Mouse (Mus musculus) midbrain, embryonic 14.5 days (tissue): ENCODE data around the gene Ccl26. TPM values are rescaled to one million over a fixed set of nuclear protein-coding genes. Genes with fewer than 3 reads are reported as not detected.

ENCODE experiments used
- ATAC-seq: fragments of 200-750 bp; cut with Nextera tagmentation; 2 replicates; pipeline ENCODE4 v1.8.0; 2017; ENCODE audit warnings: moderate number of reproducible peaks, moderate library complexity; ENCODE audit not compliant: low FRiP score, low TSS enrichment
- DNase-seq: peaks from one replicate; pipeline ENCODE4 v3.0.0-alpha.2; 2015
- H3K27ac ChIP-seq: fragments of 300-500 bp; sonication (generic); replicated peaks from 2 replicates; pipeline ENCODE4 v1.5.1; 2014; ENCODE audit warnings: mild to moderate bottlenecking, low read depth, low read length, moderate library complexity
- H3K27me3 ChIP-seq: fragments of 300-500 bp; sonication (generic); 2 replicates; pipeline ENCODE4 v1.6.1; 2014; ENCODE audit warnings: low read length, control low read depth, mixed read lengths; ENCODE audit not compliant: control insufficient read depth, insufficient read depth
- H3K36me3 ChIP-seq: fragments of 300-500 bp; sonication (generic); 2 replicates; pipeline ENCODE4 v1.6.1; 2014; ENCODE audit warnings: low read length, control low read depth; ENCODE audit not compliant: control insufficient read depth, insufficient read depth
- H3K4me1 ChIP-seq: fragments of 300-500 bp; sonication (generic); 2 replicates; pipeline ENCODE4 v1.6.1; 2014; ENCODE audit warnings: mild to moderate bottlenecking, antibody characterized with exemption, low read length, control low read depth; ENCODE audit not compliant: control insufficient read depth, insufficient read depth
- H3K4me2 ChIP-seq: fragments of 300-500 bp; sonication (generic); 2 replicates; pipeline ENCODE4 v1.6.1; 2014; ENCODE audit warnings: mild to moderate bottlenecking, low read length, moderate library complexity
- H3K4me3 ChIP-seq: fragments of 300-500 bp; sonication (generic); replicated peaks from 2 replicates; pipeline ENCODE4 v1.5.1; 2014; ENCODE audit warnings: low read depth, low read length
- H3K9ac ChIP-seq: fragments of 300-500 bp; sonication (generic); replicated peaks from 2 replicates; pipeline ENCODE4 v1.6.1; 2014; ENCODE audit warnings: mild to moderate bottlenecking, low read length, moderate library complexity
- H3K9me3 ChIP-seq: fragments of 300-500 bp; sonication (generic); 2 replicates; pipeline ENCODE4 v1.6.1; 2016; ENCODE audit warnings: low read length, control low read depth, mixed read lengths; ENCODE audit not compliant: control insufficient read depth
- WGBS: fragments of 180-500 bp; shearing (Covaris S2); extraction: QIAGEN DNeasy Blood & Tissue Kit; methylation state at CpG from one replicate; pipeline ENCODE4 v1.1.7; 2014; 5-methylcytosine and 5-hydroxymethylcytosine counted together
- polyA plus RNA-seq: library from polyadenylated mRNA; unstranded; fragments of >200 nt; fragmentation: Nextera tagmentation; extraction: Ambion mirVana; gene quantifications from 2 replicates; pipeline ENCODE4 v1.2.1, GENCODE M21; 2014

The Ccl26 gene
- polyA plus RNA-seq, 1 experiment from 2014 or later: not detected

DNA sequence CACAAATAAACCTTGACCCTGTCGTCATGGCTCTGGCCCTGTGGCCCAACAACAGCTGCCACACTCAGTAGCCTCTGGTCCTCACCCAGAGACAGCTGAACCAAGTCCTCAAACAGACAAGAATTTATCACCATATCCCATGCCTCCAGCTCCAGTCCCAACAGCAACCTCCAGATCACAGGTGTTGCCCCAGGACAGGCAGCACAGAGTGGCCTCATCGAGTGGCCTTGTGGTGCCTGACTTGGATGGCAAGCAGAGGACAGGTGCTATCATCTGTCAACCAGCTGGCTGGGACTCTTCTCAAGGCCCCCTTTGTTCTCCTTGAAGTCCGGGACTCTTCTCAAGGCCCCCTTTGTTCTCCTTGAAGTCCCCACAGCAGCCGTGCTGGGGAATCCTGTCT, 50.2 kb downstream of the Ccl26 start:
- H3K36me3 ChIP-seq: peaks cover 4% of the 10 kb centered on the region; the same call in 1 of the 2 replicates
- 46% methylated on average over 4 of the region's 4 CpGs for WGBS
- H3K9me3 ChIP-seq: no peaks in the 10 kb centered on the region
- no peak overlapping the region for H3K4me3 ChIP-seq
- no peak for DNase-seq
- H3K9ac ChIP-seq: no peak overlapping the region
- no peak overlapping the region for H3K4me2 ChIP-seq
- H3K27me3 ChIP-seq: no peaks in the 10 kb centered on the region
- H3K4me1 ChIP-seq: no peaks in the 10 kb centered on the region
- H3K27ac ChIP-seq: no peak overlapping the region
- ATAC-seq: no peak

DNA sequence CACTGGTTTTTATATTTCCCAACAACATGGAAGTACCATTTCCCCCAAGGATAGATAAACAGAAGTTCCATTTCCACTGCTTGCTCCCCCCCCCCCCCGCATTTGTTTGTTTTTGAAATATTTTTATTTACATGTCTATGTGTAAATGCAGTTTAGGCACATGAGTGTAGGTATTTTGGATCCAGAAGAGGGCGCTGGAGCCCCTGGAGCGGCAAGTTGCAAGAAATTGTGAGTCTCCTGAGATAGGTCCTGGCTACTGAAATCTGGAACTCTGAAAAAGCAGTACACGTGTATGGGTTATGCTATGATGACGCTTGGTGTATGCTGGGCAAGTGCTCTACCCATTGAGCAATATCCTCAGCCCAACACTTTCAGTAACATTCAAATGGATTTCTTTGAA, 52.3 kb downstream of the Ccl26 start:
- Histone ChIP-seq H3K27me3 (no peaks in the 10 kb centered on the region), H3K9ac (no peak overlapping the region), H3K27ac (no peak overlapping the region), H3K36me3 (no peaks in the 10 kb centered on the region), H3K4me1 (peaks cover 8% of the 10 kb centered on the region), H3K4me3 (no peak overlapping the region), H3K9me3 (no peaks in the 10 kb centered on the region), H3K4me2 (no peak overlapping the region)
- DNase-seq (no peak), ATAC-seq (no peak)
- 66% methylated on average over 5 of the region's 5 CpGs for WGBS

Other genes starting within 250 kb of the Ccl26 start
- gene Fkbp6, start 213.5 kb downstream of the Ccl26 start, polyA plus RNA-seq: 0.38 TPM in 1 of 2 replicates, not detected in the other
- gene Trim50, start 210.3 kb downstream of the Ccl26 start, polyA plus RNA-seq: not detected in 2 replicates
- 21.9 and 30.9 TPM in 2 replicates for gene Nsun5, start 193.6 kb downstream of the Ccl26 start, polyA plus RNA-seq
- gene Pom121, start 169.0 kb downstream of the Ccl26 start, polyA plus RNA-seq: 14.4 and 15.2 TPM in 2 replicates
- 28.3 and 42.0 TPM in 2 replicates for gene Hip1, start 18.4 kb downstream of the Ccl26 start, polyA plus RNA-seq
- 4.1 TPM in 1 of 2 replicates, not detected in the other for gene Ccl24, start 9.5 kb upstream of the Ccl26 start, polyA plus RNA-seq
- 94.0 and 99.5 TPM in 2 replicates for gene Rhbdd2, start 69.0 kb upstream of the Ccl26 start, polyA plus RNA-seq
- 96.8 and 106 TPM in 2 replicates for gene Por, start 106.5 kb upstream of the Ccl26 start, polyA plus RNA-seq
- gene Tmem120a, start 180.9 kb upstream of the Ccl26 start, polyA plus RNA-seq: 76.8 and 79.8 TPM in 2 replicates
- 0.23 and 0.63 TPM in 2 replicates for gene Styxl1, start 214.8 kb upstream of the Ccl26 start, polyA plus RNA-seq
- gene Mdh2, start 214.9 kb upstream of the Ccl26 start, polyA plus RNA-seq: 573 and 587 TPM in 2 replicates
- gene Srrm3, start 243.3 kb upstream of the Ccl26 start, polyA plus RNA-seq: 59.8 and 66.2 TPM in 2 replicates